ENCODE assay signal across 22 mouse cellular contexts in the genomic region with DNA sequence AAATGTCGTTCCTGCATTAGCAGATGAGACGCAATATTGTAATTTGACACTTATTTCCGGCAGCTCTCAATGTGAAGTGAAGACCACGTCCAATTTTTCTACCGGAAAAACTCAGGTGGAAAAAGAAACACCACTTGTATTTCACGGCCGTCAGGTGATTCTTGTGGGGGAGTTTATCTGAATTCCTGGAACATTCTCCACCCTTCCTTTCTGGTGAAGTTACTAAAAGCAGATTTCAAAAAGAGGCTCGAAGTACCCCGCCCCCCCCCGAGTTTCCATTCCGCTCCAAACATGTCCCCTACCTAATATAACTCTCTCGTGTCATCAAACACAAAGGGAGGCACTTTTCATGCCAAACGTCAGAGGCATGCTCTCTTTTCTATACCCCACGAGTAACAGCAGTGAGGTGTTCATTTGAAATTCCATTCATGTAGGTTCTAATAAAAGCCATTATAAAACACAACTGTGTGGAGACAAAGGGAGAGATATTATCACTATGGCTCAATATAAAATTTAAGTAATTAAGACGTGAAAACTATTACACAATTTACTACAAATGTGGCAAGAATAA.
DNase-seq lines count a peak whose midpoint lies in the region; ATAC-seq lines count a peak whose summit lies in the region.
"Had no signal": no experiment of that assay in that cellular context is flagged by ENCODE, and none has a peak within 500 bp of the region (broad histone marks: within the 10 kb centered on the region; RNA-seq: fewer than 3 reads in every experiment).

No protein-coding gene starts in this region.

- H3K9me3 ChIP-seq in forebrain, embryonic 16.5 days (ENCODE audit: control insufficient read depth, low read length) = no peaks in the 10 kb centered on the region
- no peaks in the 10 kb centered on the region for H3K9me3 ChIP-seq in forebrain, embryonic 12.5 days
- H3K9me3 ChIP-seq: embryonic facial prominence, embryonic 12.5 days; heart, embryonic 13.5 days; hindbrain, embryonic 15.5 days had no signal

- H3K27me3 ChIP-seq in forebrain, embryonic 16.5 days (replicated peaks; ENCODE audit: control insufficient read depth, insufficient read depth, low read length) = no peaks in the 10 kb centered on the region
- 0 out of 2 replicates have a peak, but pooled peaks cover 4% of the 10 kb centered on the region for H3K27me3 ChIP-seq in forebrain, embryonic 12.5 days
- H3K27me3 ChIP-seq: CH12.LX; embryonic facial prominence, embryonic 12.5 days; heart, embryonic 13.5 days; hindbrain, embryonic 15.5 days; Patski had no signal

- peak; percentile 50 for DNase-seq in CD4-positive helper T cell, adult 2 months (ENCODE audit: low read depth, low spot score)
- DNase-seq in CD4-positive, CD25-positive, alpha-beta regulatory T cell, adult 2 months (ENCODE audit: low read depth, low spot score) = peak; percentile 53
- peak; percentile 41 for DNase-seq in induced T-regulatory cell, adult 2 months (ENCODE audit: low read depth)
- no peak for DNase-seq in urinary bladder, postnatal 4 days (ENCODE audit: low spot score in 2 of 2)
- DNase-seq in thymus, postnatal 4 days = no peak
- DNase-seq: adrenal gland, postnatal 14 days; cerebellum, adult 2 months; cerebellum, postnatal 10 days; gastrocnemius, postnatal 25 days; heart, adult 11 months; heart, postnatal 36 days; kidney, adult 8-10 months had no signal

- no peaks in the 10 kb centered on the region for H3K4me1 ChIP-seq in forebrain, embryonic 16.5 days (replicated peaks; ENCODE audit: control insufficient read depth, insufficient read depth, low read length)
- no peaks in the 10 kb centered on the region for H3K4me1 ChIP-seq in forebrain, embryonic 12.5 days
- H3K4me1 ChIP-seq: heart, embryonic 13.5 days; hindbrain, embryonic 15.5 days had no signal

- H3K4me3 ChIP-seq in forebrain, embryonic 16.5 days (replicated peaks; ENCODE audit: low read length) = no peak overlapping the region
- H3K4me3 ChIP-seq in forebrain, embryonic 12.5 days (replicated peaks) = no peak overlapping the region
- H3K4me3 ChIP-seq: embryonic facial prominence, embryonic 12.5 days; heart, embryonic 13.5 days; hindbrain, embryonic 15.5 days had no signal

- H3K4me2 ChIP-seq in forebrain, embryonic 16.5 days (ENCODE audit: low read length) = no peak overlapping the region
- H3K4me2 ChIP-seq in forebrain, embryonic 12.5 days = no peak overlapping the region
- H3K4me2 ChIP-seq: embryonic facial prominence, embryonic 12.5 days; heart, embryonic 13.5 days; hindbrain, embryonic 15.5 days had no signal

- ATAC-seq in forebrain, embryonic 16.5 days = peak; percentile 57; the same call in 1 of the 2 replicates
- no peak for ATAC-seq in forebrain, embryonic 12.5 days (ENCODE audit: low FRiP score)
- ATAC-seq: activated CD4-positive, CD25-positive, alpha-beta regulatory T cell, adult 4 months; inflammation-experienced regulatory T-cells, adult 6 months; intestine, postnatal 0 days; Patski had no signal

- WGBS in forebrain, embryonic 16.5 days = 47% methylated on average over 15 of the region's 15 CpGs
- WGBS in forebrain, embryonic 12.5 days = 68% methylated on average over 15 of the region's 15 CpGs

- no peak overlapping the region for H3K9ac ChIP-seq in forebrain, embryonic 16.5 days (replicated peaks; ENCODE audit: low read depth, low read length)
- no peak overlapping the region for H3K9ac ChIP-seq in forebrain, embryonic 12.5 days
- H3K9ac ChIP-seq: embryonic facial prominence, embryonic 12.5 days; heart, embryonic 13.5 days; hindbrain, embryonic 15.5 days had no signal

- no peak overlapping the region for H3K27ac ChIP-seq in forebrain, embryonic 16.5 days (ENCODE audit: low read length)
- no peak overlapping the region for H3K27ac ChIP-seq in forebrain, embryonic 12.5 days
- H3K27ac ChIP-seq: embryonic facial prominence, embryonic 12.5 days; heart, embryonic 13.5 days; hindbrain, embryonic 15.5 days had no signal

- no peaks in the 10 kb centered on the region for H3K36me3 ChIP-seq in forebrain, embryonic 16.5 days (ENCODE audit: control insufficient read depth, insufficient read depth)
- H3K36me3 ChIP-seq in forebrain, embryonic 12.5 days (replicated peaks) = no peaks in the 10 kb centered on the region
- H3K36me3 ChIP-seq: embryonic facial prominence, embryonic 12.5 days; heart, embryonic 13.5 days; hindbrain, embryonic 15.5 days had no signal

Comparison
In these comparisons a context has a peak if more than half of its experiments do, and no peak if none do; other contexts are left out.
1. DNase-seq: peak in CD4-positive helper T cell, adult 2 months (single experiment), CD4-positive, CD25-positive, alpha-beta regulatory T cell, adult 2 months (single experiment) and induced T-regulatory cell, adult 2 months (single experiment); none in urinary bladder, postnatal 4 days (0 of 2) and thymus, postnatal 4 days (single experiment).